Mouse (Mus musculus) liver, adult 2 months (tissue): ENCODE results near the gene Asic4. TPM values are rescaled to one million over a fixed set of nuclear protein-coding genes. Genes with fewer than 3 reads are reported as not detected.

Source experiments
- DNase-seq: peaks from one replicate; pipeline ENCODE4 v3.0.0-alpha.2; 2011; ENCODE audit warnings: low read depth, low spot score; ENCODE audit errors: extremely low read depth
- H3K27ac ChIP-seq: fragments of 200-500 bp; replicated peaks from 2 replicates; pipeline ENCODE4 v1.5.1; 2012; ENCODE audit warnings: low read depth, mild to moderate bottlenecking, control low read depth, inconsistent platforms, low read length; ENCODE audit not compliant: insufficient read depth
- H3K27me3 ChIP-seq: fragments of 200-500 bp; 2 replicates; pipeline ENCODE4 v1.6.1; 2012; ENCODE audit warnings: mild to moderate bottlenecking, moderate library complexity, low read length, inconsistent platforms; ENCODE audit not compliant: control insufficient read depth, insufficient read depth
- H3K36me3 ChIP-seq: fragments of 200-500 bp; 2 replicates; pipeline ENCODE4 v1.6.1; 2012; ENCODE audit warnings: low read length, inconsistent platforms; ENCODE audit not compliant: control insufficient read depth, insufficient read depth
- H3K4me1 ChIP-seq: fragments of 200-500 bp; 2 replicates; pipeline ENCODE4 v1.6.1; 2011; ENCODE audit warnings: low read length; ENCODE audit not compliant: control insufficient read depth, insufficient read depth
- H3K4me3 ChIP-seq: fragments of 200-500 bp; 2 replicates; pipeline ENCODE4 v1.5.1; 2011; ENCODE audit warnings: low read depth, mild to moderate bottlenecking, control low read depth, low read length, moderate library complexity; ENCODE audit not compliant: insufficient read depth
- H3K79me2 ChIP-seq: fragments of 200-500 bp; 2 replicates; pipeline ENCODE4 v1.6.1; 2012; ENCODE audit warnings: inconsistent platforms, mild to moderate bottlenecking, low read length, moderate library complexity; ENCODE audit not compliant: control insufficient read depth, insufficient read depth
- H3K9ac ChIP-seq: fragments of 200-500 bp; 2 replicates; pipeline ENCODE4 v1.6.1; 2012; ENCODE audit warnings: low read depth, mild to moderate bottlenecking, control low read depth, inconsistent platforms, low read length
- CTCF ChIP-seq: fragments of 200-500 bp; IDR thresholded peaks from 2 replicates; pipeline ENCODE4 v1.5.1; 2011; ENCODE audit warnings: low read depth, low read length, control low read depth
- POLR2A ChIP-seq: fragments of 200-500 bp; IDR thresholded peaks from 2 replicates; pipeline ENCODE4 v1.6.1; 2011; ENCODE audit warnings: low read length, control low read depth; ENCODE audit not compliant: insufficient read depth; ENCODE audit errors: extremely low read depth
- WGBS: fragments of 180-500 bp; shearing (Covaris S2); methylation state at CpG from one replicate; pipeline ENCODE4 v1.1.7; 2018; 5-methylcytosine and 5-hydroxymethylcytosine counted together
- polyA plus RNA-seq: library from polyadenylated mRNA; depleted of rRNA; stranded (reverse); fragments of >200 nt; gene quantifications from 2 replicates; pipeline ENCODE4 v1.2.3, GENCODE M21; 2012
- total RNA-seq: library from RNA; depleted of rRNA; stranded (reverse); fragments of >200 nt; gene quantifications from 2 replicates; pipeline ENCODE4 v1.2.3, GENCODE M21; 2014

Gene Asic4
- total and polyA plus RNA-seq, 2 experiments, result not detected

DNA sequence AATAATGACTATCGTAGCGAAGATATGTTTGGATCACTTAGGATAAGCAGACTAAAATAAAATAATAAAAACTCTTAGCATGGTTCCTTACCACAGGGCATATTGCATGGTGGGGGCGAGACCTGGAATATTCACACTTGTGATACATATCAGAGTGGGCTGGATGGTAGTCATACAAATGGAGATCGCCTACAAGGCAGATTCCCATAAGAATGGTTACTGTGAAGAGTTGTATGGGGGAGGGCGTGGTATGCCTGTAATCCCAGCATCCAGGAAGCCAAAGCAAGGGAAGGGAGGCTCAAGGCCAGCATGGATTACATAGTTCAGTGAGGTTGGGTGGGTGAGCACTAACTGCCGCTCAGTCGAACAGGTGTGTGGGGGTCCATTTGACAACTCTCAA is 30.5 kb downstream of the Asic4 start:
- Histone ChIP-seq H3K9ac (no peak overlapping the region), H3K4me1 (no peaks in the 10 kb centered on the region; the same call in 1 of the 2 replicates), H3K4me3 (no peak overlapping the region), H3K79me2 (no peaks in the 10 kb centered on the region), H3K27ac (no peak overlapping the region), H3K36me3 (no peaks in the 10 kb centered on the region), H3K27me3 (peaks cover 8% of the 10 kb centered on the region)
- TF ChIP-seq CTCF (no peak), POLR2A (no peak)
- WGBS, result 78% methylated on average over 7 of the region's 7 CpGs
- no peak for DNase-seq

GRCm38 (mm10) chr1:75486561-75486960 is 36.3 kb downstream of the Asic4 start:
- no peaks in the 10 kb centered on the region for H3K36me3 ChIP-seq
- H3K27ac ChIP-seq, result no peak overlapping the region
- H3K79me2 ChIP-seq, result no peaks in the 10 kb centered on the region
- DNase-seq, result no peak
- peaks cover 11% of the 10 kb centered on the region for H3K27me3 ChIP-seq
- H3K4me1 ChIP-seq, result no peaks in the 10 kb centered on the region
- no peak for TF ChIP-seq CTCF
- TF ChIP-seq POLR2A, result no peak
- WGBS, result 28% methylated on average over 24 of the region's 24 CpGs
- no peak overlapping the region for H3K9ac ChIP-seq
- no peak overlapping the region for H3K4me3 ChIP-seq

DNA sequence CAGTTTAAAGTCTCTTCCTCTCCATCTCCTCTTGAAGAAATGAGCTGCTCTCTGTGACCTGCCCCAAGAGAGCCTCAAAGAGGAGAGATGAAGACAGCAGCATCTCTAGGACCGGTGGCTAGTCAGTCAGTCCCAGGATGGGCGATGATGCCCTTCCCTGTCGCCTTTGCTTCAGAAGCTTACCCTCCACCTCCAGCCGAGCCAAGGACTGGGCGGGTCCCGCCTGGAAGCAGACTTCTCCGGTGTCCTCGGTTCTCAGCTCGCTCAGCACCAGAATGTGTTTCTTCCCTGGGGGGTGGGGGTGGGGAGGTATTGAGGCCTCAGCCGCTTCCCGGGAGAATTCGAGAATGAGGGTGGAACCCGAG is 36.8 kb downstream of the Asic4 start:
- DNase-seq, result no peak
- Histone ChIP-seq H3K27me3 (peaks cover 11% of the 10 kb centered on the region), H3K36me3 (no peaks in the 10 kb centered on the region)

DNA sequence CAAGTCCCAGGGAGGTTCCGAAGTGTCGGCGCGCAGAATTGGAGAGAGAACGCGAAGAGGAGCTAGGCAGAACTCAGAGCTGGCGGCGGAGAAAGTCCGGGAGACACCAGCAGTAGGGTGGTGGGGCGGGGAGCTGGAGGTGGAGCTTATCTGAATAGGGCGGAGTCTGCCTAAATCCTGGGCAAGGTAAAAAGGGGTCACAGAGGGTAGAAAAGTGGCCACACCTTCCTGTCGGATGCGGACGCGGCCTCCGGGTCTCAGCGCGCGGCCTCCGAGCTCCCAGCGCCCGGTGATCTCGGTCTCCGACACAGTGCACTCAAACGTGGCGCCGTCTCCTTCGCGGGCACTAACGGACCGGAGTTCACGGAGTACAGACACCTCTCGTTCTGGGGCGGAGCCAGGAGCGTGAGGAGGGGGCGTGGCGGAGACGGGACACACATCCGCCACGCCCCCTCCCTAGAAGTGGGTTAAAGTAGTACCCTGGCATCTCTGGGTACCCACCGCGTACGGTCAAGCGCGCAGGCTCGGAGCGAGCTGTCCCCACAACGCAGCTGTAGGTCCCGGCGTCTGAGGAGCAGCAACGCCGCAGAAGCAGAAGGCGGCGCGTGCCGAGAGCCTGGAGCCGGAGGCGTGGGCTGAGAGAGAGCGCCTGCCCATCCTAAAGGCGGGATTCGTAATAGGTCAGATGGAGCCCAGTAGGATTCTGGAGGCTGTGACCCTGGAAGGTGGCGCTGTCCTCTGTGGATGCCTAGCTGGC is 37.3 kb downstream of the Asic4 start:
- WGBS, result 18% methylated on average over 62 of the region's 62 CpGs
- no peaks in the 10 kb centered on the region for H3K4me1 ChIP-seq
- H3K27me3 ChIP-seq, result peaks cover 7% of the 10 kb centered on the region
- H3K27ac ChIP-seq, result no peak overlapping the region
- DNase-seq, result peak; percentile 18
- 0 out of 2 replicates have a peak overlapping the region, but pooled peaks have one; percentile 13 for H3K9ac ChIP-seq
- H3K4me3 ChIP-seq, result peak overlapping the region; percentile 47
- H3K79me2 ChIP-seq, result no peaks in the 10 kb centered on the region
- TF ChIP-seq CTCF (no peak), POLR2A (no peak)
- no peaks in the 10 kb centered on the region for H3K36me3 ChIP-seq

More for the DNA sequence above, 36.8 kb downstream of the Asic4 start:
- Histone ChIP-seq H3K9ac (no peak overlapping the region), H3K4me1 (no peaks in the 10 kb centered on the region), H3K79me2 (no peaks in the 10 kb centered on the region), H3K4me3 (peak overlapping the region; percentile 47; the same call in 1 of the 2 replicates), H3K27ac (no peak overlapping the region)
- 7% methylated on average over 13 of the region's 13 CpGs for WGBS
- TF ChIP-seq POLR2A (no peak), CTCF (no peak)

GRCm38 (mm10) chr1:75490785-75491551 is 40.7 kb downstream of the Asic4 start:
- Histone ChIP-seq H3K9ac (no peak overlapping the region), H3K4me1 (no peaks in the 10 kb centered on the region), H3K27ac (no peak overlapping the region), H3K36me3 (no peaks in the 10 kb centered on the region), H3K79me2 (no peaks in the 10 kb centered on the region), H3K27me3 (peaks cover 3% of the 10 kb centered on the region; the same call in 1 of the 2 replicates), H3K4me3 (no peak overlapping the region)
- no peak for TF ChIP-seq POLR2A
- TF ChIP-seq CTCF, result no peak
- no peak for DNase-seq
- 88% methylated on average over 34 of the region's 34 CpGs for WGBS
